Mouse (Mus musculus): ENCODE data around the gene Ttll9. TPM values are rescaled to one million over a fixed set of nuclear protein-coding genes. Genes with fewer than 3 reads are reported as not detected.

The Ttll9 gene
- total and polyA plus RNA-seq, 2 experiments from 2014 or later: 0.05 TPM; not detected in 1

DNA sequence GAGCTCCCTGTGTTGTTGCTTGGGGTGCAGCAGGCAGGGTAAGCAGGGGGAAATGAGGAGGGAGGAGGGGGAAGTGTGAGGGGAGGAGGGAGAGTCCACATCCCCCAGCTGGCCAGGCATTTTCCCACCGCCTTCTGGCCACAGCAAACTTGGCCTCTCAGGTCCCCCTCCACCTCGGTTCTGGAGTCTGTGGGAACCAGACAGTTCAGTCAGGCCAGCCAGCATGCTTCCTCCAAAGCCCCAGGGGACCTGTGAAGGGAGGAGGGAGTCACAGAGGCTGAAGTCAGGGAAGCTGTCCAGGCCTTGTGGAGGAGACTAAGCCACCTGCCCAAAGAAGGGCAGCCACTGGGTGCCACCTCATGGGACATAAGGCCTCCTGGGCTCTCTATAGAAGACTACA is 32.0 kb upstream of the Ttll9 start:
- H3K4me2 ChIP-seq (ENCODE audit: low read depth, low read length): peak overlapping the region; percentile 48; the same call in 1 of the 2 replicates
- ATAC-seq (ENCODE audit: insufficient read depth, low read depth): peak; percentile 25
- H3K27me3 ChIP-seq (ENCODE audit: control insufficient read depth, insufficient read depth, low read length): 0 out of 2 replicates have a peak, but pooled peaks cover 7% of the 10 kb centered on the region

DNA sequence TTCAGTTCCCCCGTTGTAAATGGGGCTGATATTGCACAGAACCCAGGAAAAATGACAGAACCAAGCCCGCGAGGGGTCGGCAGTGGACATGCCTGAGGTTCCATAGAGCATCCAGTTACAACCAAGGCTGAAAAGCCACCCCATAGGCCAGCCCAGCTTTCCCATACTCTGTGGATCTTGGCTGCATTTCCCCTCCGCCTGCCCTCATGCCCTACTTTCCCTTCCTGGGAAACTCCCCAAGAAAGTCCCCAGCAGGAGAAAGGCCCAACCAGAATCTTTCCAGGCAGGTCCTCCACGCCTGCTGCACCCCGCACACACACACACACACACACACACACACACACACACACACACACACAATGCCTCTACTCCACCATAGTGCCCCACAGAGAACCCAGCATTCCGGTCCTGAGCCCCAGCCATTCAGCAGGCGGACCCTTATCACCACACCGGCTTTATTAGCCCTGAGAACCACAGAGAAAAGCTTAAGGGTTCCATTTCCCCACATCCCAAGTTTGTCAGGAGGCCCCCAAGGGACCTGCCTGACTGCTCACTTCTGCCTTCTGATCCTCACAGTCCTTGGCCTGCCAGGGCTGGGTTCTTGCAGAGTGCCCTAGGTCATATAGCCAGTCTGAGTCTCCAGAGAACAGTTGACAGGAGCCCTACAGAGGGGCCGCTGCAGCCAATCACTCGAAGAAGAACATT is 30.7 kb upstream of the Ttll9 start:
- no peaks in the 10 kb centered on the region for H3K9me3 ChIP-seq (replicated peaks; ENCODE audit: control insufficient read depth, low read length)
- H3K4me3 ChIP-seq (ENCODE audit: low read depth, low read length): peak overlapping the region; percentile 37
- TF ChIP-seq CTCF (IDR thresholded peaks at IDR 0.05; ENCODE audit: low read depth): no peak
- TF ChIP-seq EP300 (IDR thresholded peaks at IDR 0.05; ENCODE audit: low read depth): no peak
- DNase-seq (ENCODE audit: low spot score) (no peak), ATAC-seq (ENCODE audit: insufficient read depth, low read depth) (0 out of 2 replicates have a peak, but pooled peaks have one; percentile 9)
- peak overlapping the region; percentile 82 for H3K27ac ChIP-seq (ENCODE audit: low read depth)
- WGBS: 50% methylated on average over 12 of the region's 12 CpGs
- H3K4me1 ChIP-seq (ENCODE audit: control insufficient read depth, insufficient read depth): peaks cover 8% of the 10 kb centered on the region; the same call in 1 of the 2 replicates
- H3K9ac ChIP-seq (replicated peaks; ENCODE audit: low read depth, low read length): peak overlapping the region; percentile 21
- H3K4me2 ChIP-seq (ENCODE audit: low read depth, low read length): peak overlapping the region; percentile 48
- H3K27me3 ChIP-seq (ENCODE audit: control insufficient read depth, insufficient read depth, low read length): 0 out of 2 replicates have a peak, but pooled peaks cover 7% of the 10 kb centered on the region
- H3K36me3 ChIP-seq (replicated peaks; ENCODE audit: control insufficient read depth, insufficient read depth, low read length): no peaks in the 10 kb centered on the region

More for the DNA sequence above, 32.0 kb upstream of the Ttll9 start:
- TF ChIP-seq EP300 (IDR thresholded peaks at IDR 0.05; ENCODE audit: low read depth) (no peak), CTCF (IDR thresholded peaks at IDR 0.05; ENCODE audit: low read depth) (no peak)
- no peak overlapping the region for H3K9ac ChIP-seq (replicated peaks; ENCODE audit: low read depth, low read length)
- DNase-seq (ENCODE audit: low spot score): peak; percentile 33
- peak overlapping the region; percentile 37; the same call in 1 of the 2 replicates for H3K4me3 ChIP-seq (ENCODE audit: low read depth, low read length)
- peaks cover 12% of the 10 kb centered on the region for H3K4me1 ChIP-seq (ENCODE audit: control insufficient read depth, insufficient read depth)
- H3K9me3 ChIP-seq (replicated peaks; ENCODE audit: control insufficient read depth, low read length): no peaks in the 10 kb centered on the region
- WGBS: 32% methylated on average over 2 of the region's 2 CpGs
- H3K27ac ChIP-seq (ENCODE audit: low read depth): peak overlapping the region; percentile 82
- H3K36me3 ChIP-seq (replicated peaks; ENCODE audit: control insufficient read depth, insufficient read depth, low read length): no peaks in the 10 kb centered on the region

GRCm38 (mm10) chr2:152933048-152933447 is 29.2 kb upstream of the Ttll9 start, which contains the start of gene Foxs1:
Foxs1 (minus strand) TSS chr2:152933208.
- H3K9me3 ChIP-seq (replicated peaks; ENCODE audit: control insufficient read depth, low read length): no peaks in the 10 kb centered on the region
- peak within 1 kb of the TSS; percentile 21 for H3K9ac ChIP-seq (replicated peaks; ENCODE audit: low read depth, low read length)
- TF ChIP-seq CTCF (IDR thresholded peaks at IDR 0.05; ENCODE audit: low read depth) (no peak), EP300 (IDR thresholded peaks at IDR 0.05; ENCODE audit: low read depth) (no peak)
- H3K36me3 ChIP-seq (replicated peaks; ENCODE audit: control insufficient read depth, insufficient read depth, low read length): no peaks in the 10 kb centered on the region
- H3K4me2 ChIP-seq (ENCODE audit: low read depth, low read length): peak within 1 kb of the TSS; percentile 48
- H3K27ac ChIP-seq (ENCODE audit: low read depth): peak within 1 kb of the TSS; percentile 82
- DNase-seq (ENCODE audit: low spot score) (peak; percentile 27), ATAC-seq (ENCODE audit: insufficient read depth, low read depth) (peak; percentile 54)
- H3K4me1 ChIP-seq (ENCODE audit: control insufficient read depth, insufficient read depth): peaks cover 8% of the 10 kb centered on the region; the same call in 1 of the 2 replicates
- 17% methylated on average over 9 of the region's 9 CpGs for WGBS
- H3K27me3 ChIP-seq (ENCODE audit: control insufficient read depth, insufficient read depth, low read length): 0 out of 2 replicates have a peak, but pooled peaks cover 10% of the 10 kb centered on the region
- peak within 1 kb of the TSS; percentile 37 for H3K4me3 ChIP-seq (ENCODE audit: low read depth, low read length)

DNA sequence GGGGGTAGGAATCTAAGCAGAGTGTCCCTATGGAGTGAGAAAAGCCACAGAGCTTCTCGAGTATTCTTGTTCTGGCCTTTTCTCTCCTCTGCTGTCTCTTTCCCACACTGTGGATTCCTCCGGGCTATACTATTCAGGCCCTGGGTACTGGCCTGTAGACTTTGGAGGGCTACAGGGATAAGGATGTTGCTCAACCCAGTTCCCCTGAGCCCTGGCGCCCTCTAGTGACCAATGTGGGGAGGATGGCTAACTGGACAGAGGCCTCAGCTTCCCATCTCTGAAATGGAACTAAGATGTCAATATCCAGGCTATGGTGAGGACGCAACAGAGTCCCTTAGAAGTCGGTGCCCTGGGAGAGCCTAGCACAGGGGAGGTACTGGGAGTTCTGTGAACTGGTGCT is 28.7 kb upstream of the Ttll9 start:
- Histone ChIP-seq H3K9ac (replicated peaks; ENCODE audit: low read depth, low read length) (no peak overlapping the region), H3K4me3 (ENCODE audit: low read depth, low read length) (no peak overlapping the region), H3K27ac (ENCODE audit: low read depth) (peak overlapping the region; percentile 82; the same call in 1 of the 2 replicates), H3K36me3 (replicated peaks; ENCODE audit: control insufficient read depth, insufficient read depth, low read length) (no peaks in the 10 kb centered on the region), H3K9me3 (replicated peaks; ENCODE audit: control insufficient read depth, low read length) (no peaks in the 10 kb centered on the region), H3K4me2 (ENCODE audit: low read depth, low read length) (no peak overlapping the region), H3K27me3 (ENCODE audit: control insufficient read depth, insufficient read depth, low read length) (peaks cover 14% of the 10 kb centered on the region; the same call in 1 of the 2 replicates), H3K4me1 (ENCODE audit: control insufficient read depth, insufficient read depth) (peaks cover 8% of the 10 kb centered on the region; the same call in 1 of the 2 replicates)
- DNase-seq (ENCODE audit: low spot score): no peak
- ATAC-seq (ENCODE audit: insufficient read depth, low read depth): peak; percentile 25; the same call in 1 of the 2 replicates
- WGBS: 38% methylated on average over 5 of the region's 5 CpGs
- TF ChIP-seq CTCF (IDR thresholded peaks at IDR 0.05; ENCODE audit: low read depth) (peak; percentile 71), EP300 (IDR thresholded peaks at IDR 0.05; ENCODE audit: low read depth) (no peak)

GRCm38 (mm10) chr2:152939846-152940245 is 22.4 kb upstream of the Ttll9 start:
- 5% methylated on average over 4 of the region's 4 CpGs for WGBS
- ATAC-seq (ENCODE audit: insufficient read depth, low read depth) (no peak), DNase-seq (ENCODE audit: low spot score) (no peak)
- Histone ChIP-seq H3K4me2 (ENCODE audit: low read depth, low read length) (no peak overlapping the region), H3K27ac (ENCODE audit: low read depth) (no peak overlapping the region), H3K4me1 (ENCODE audit: control insufficient read depth, insufficient read depth) (no peaks in the 10 kb centered on the region), H3K9ac (replicated peaks; ENCODE audit: low read depth, low read length) (no peak overlapping the region), H3K36me3 (replicated peaks; ENCODE audit: control insufficient read depth, insufficient read depth, low read length) (no peaks in the 10 kb centered on the region), H3K27me3 (ENCODE audit: control insufficient read depth, insufficient read depth, low read length) (peaks cover 66% of the 10 kb centered on the region), H3K4me3 (ENCODE audit: low read depth, low read length) (no peak overlapping the region), H3K9me3 (replicated peaks; ENCODE audit: control insufficient read depth, low read length) (no peaks in the 10 kb centered on the region)
- peak; percentile 71 for TF ChIP-seq CTCF (IDR thresholded peaks at IDR 0.05; ENCODE audit: low read depth)
- no peak for TF ChIP-seq EP300 (IDR thresholded peaks at IDR 0.05; ENCODE audit: low read depth)
